Mouse (Mus musculus): ENCODE results near the gene Actrt2.

Gene Actrt2

GRCm38 (mm10) chr4:154638320-154638886 lies 29.3 kb downstream of the Actrt2 start:
- no peak for DNase-seq (ENCODE audit: low spot score)

- DNase-seq (ENCODE audit: low spot score): no peak
Measured at GRCm38 (mm10) chr4:154637468-154638319, 30.0 kb downstream of the Actrt2 start.

- no peak for DNase-seq (ENCODE audit: low spot score)
Measured at GRCm38 (mm10) chr4:154636721-154637311, 30.9 kb downstream of the Actrt2 start, which contains the start of gene Prdm16. TSS of gene Prdm16 (minus strand) at chr4:154636873.

- no peak for DNase-seq (ENCODE audit: low spot score)
Measured at GRCm38 (mm10) chr4:154636053-154636433, 31.6 kb downstream of the Actrt2 start.

- no peak for DNase-seq (ENCODE audit: low spot score)
Measured at GRCm38 (mm10) chr4:154635241-154636052, 32.2 kb downstream of the Actrt2 start.

GRCm38 (mm10) chr4:154634470-154635240 lies 33.0 kb downstream of the Actrt2 start:
- DNase-seq (ENCODE audit: low spot score): no peak

GRCm38 (mm10) chr4:154634001-154634400 lies 33.7 kb downstream of the Actrt2 start:
- no peak for DNase-seq (ENCODE audit: low spot score)

GRCm38 (mm10) chr4:154632800-154633764 lies 34.6 kb downstream of the Actrt2 start:
- DNase-seq (ENCODE audit: low spot score): no peak

- no peak for DNase-seq (ENCODE audit: low spot score)
Measured at GRCm38 (mm10) chr4:154630763-154631162, 36.9 kb downstream of the Actrt2 start.

GRCm38 (mm10) chr4:154627419-154628142 lies 40.1 kb downstream of the Actrt2 start:
- no peak for DNase-seq (ENCODE audit: low spot score)

GRCm38 (mm10) chr4:154626282-154626681 lies 41.4 kb downstream of the Actrt2 start:
- DNase-seq (ENCODE audit: low spot score): no peak

- DNase-seq (ENCODE audit: low spot score): no peak
Measured at GRCm38 (mm10) chr4:154625710-154626109, 42.0 kb downstream of the Actrt2 start.

- no peak for DNase-seq (ENCODE audit: low spot score)
Measured at GRCm38 (mm10) chr4:154623241-154623640, 44.4 kb downstream of the Actrt2 start.

GRCm38 (mm10) chr4:154622521-154622920 lies 45.1 kb downstream of the Actrt2 start:
- no peak for DNase-seq (ENCODE audit: low spot score)

All from spleen, adult 12 weeks (tissue).